Mouse (Mus musculus): ENCODE data around the gene Fnbp1l. TPM values are rescaled to one million over a fixed set of nuclear protein-coding genes. Genes with fewer than 3 reads are reported as not detected.

The Fnbp1l gene
- total RNA-seq, 2 experiments from 2014 or later: 3.6 to 6.9 TPM

DNA sequence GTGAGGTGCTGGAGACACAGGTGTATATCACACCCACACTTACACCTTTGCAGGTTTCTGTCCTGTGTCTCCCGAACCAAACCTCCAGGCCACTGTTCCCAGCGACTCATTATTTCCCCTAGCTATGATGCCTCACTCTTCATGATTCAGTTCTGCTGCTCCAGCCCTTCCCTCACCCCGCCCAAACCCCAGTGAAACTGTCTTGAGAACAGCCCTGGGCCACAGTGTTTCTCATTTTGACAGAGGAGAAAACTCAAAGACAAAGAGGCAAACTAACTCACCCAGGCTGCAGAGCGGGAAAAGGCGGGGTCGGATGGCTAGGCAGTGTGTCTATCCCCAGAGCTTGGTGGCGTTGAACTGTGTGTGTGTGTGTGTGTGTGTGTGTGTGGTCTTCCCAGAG lies 121.0 kb downstream of the Fnbp1l start:
- TF ChIP-seq CTCF (IDR thresholded peaks at IDR 0.05): no peak
- peak overlapping the region; percentile 63 for H3K27ac ChIP-seq
- no peak overlapping the region for H3K4me3 ChIP-seq
- intact Hi-C loops (cut with DNase I): no loop called here
- DNase-seq: no peak

DNA sequence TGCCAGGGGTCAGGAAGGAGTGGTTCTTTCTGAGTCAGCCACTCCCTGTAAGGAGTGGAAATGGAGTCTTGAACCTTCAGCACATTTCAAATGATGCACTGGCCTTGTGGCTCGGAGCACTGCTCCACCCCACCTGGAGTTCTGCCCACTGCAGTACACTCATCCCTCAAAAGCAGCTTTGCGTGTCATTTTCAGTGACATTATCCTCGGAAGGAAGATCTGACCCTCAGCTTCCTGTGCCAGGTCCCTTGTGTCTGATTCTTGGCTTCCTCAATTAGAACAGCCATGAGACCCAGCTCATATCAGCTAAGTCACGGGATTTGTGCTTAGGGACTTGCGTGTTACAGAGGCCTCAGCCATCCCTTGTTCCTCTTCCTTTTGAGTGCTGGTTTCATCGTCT lies 121.6 kb downstream of the Fnbp1l start:
- DNase-seq: no peak
- no peak for TF ChIP-seq CTCF (IDR thresholded peaks at IDR 0.05)
- Histone ChIP-seq H3K4me3 (no peak overlapping the region), H3K27ac (peak overlapping the region; percentile 63; the same call in 1 of the 2 replicates)
- intact Hi-C loops (cut with DNase I): no loop called here

DNA sequence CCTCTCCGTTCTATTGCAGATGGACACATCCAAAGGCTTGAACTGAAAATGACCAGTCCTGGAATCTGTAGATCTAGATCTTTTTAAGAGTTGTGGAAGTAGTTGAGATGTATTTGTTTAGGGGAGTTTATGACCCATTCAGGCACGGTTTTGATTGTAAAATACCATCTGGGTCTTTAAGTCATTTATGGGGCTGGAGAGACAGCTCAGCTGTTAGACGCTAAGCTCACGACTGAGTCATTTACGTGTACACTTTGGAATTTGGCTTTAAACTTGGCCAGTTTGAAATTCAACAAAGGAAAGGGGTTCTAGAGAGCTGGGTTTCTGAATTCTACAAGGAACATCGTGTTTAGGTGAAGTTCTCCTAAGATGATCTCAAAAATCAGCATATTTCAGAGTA lies 124.8 kb downstream of the Fnbp1l start:
- TF ChIP-seq CTCF (IDR thresholded peaks at IDR 0.05): no peak
- intact Hi-C loops (cut with DNase I): no loop called here
- no peak overlapping the region for H3K27ac ChIP-seq
- no peak for DNase-seq
- no peak overlapping the region for H3K4me3 ChIP-seq

DNA sequence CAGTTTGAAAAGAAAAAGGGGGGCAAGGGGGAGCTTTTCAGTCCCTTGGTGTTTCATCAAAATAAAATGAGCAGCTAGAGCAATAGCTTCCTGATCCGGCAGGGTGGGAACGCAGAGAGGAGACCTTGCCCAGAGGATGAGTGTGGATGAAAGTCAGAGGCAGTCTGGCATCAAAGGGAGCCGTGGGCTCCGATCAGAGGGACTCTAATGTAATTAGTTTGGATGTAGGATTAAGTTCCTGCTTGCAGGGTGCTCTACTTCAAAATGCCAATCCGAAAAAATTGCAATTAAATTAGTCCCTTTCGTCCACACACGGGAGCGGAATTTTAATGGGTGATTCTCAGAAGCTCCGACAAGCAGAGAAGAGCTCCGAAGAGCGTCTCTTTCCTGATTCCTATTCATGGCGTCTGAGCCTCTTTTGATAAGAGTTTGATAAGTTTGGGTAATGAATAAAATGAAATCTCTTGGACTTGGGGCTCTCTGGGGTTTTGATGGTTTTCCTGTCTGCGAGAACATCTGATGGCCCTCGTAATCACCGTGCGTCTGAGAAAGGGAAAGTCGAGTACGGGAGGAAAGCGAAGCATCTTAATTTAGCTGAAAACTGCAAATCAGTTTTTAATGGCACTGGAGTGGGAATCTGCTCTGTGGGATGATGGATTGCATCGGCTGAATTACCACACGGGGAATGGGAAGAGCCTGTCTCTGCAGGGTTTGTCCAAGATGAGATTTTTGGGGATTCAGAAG lies 126.5 kb downstream of the Fnbp1l start:
- no peak for TF ChIP-seq CTCF (IDR thresholded peaks at IDR 0.05)
- H3K27ac ChIP-seq: peak overlapping the region; percentile 20; the same call in 1 of the 2 replicates
- intact Hi-C loops (cut with DNase I): no loop called here
- H3K4me3 ChIP-seq: peak overlapping the region; percentile 54
- DNase-seq: no peak

DNA sequence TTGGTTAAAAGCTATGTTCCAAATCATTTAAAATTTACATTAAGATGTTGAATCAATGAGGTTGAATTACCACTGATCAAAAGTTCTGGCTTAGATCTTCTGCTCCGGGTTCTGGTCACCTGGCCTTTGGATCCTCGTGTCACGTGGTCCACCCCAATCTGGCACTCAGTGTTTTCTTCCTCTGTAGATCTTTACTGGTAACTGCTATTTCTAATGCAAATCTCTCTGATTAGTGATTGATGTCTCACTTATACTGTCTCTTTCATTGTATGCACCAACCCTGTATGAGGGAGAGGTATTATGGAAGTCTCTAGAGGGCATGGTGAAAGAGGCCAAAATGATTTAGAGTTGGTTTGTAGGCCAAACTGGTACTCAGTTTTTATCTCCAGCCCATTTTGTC lies 127.5 kb downstream of the Fnbp1l start:
- no peak for TF ChIP-seq CTCF (IDR thresholded peaks at IDR 0.05)
- no peak overlapping the region for H3K27ac ChIP-seq
- H3K4me3 ChIP-seq: no peak overlapping the region
- intact Hi-C loops (cut with DNase I): no loop called here
- no peak for DNase-seq

DNA sequence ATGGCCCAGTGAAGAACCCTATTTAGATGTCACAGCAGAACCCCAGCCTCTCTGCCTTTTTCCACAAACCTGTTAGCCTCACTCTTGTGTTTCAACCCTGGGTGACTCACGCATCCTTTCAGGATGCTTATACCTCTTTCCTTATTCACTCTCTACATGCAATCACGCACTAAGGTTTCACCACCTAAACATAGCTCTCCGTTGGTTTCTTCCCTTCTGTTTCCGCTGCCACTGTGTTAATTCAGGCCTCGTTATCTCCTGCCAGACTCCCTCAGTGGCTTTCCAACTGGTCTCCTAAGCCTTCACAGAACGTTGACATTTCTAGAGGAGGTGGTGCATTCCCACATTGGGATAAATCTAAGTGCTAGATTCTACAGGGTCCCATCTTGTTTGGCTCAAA lies 128.9 kb downstream of the Fnbp1l start:
- intact Hi-C loops (cut with DNase I): no loop called here

More for the DNA sequence above, 128.9 kb downstream of the Fnbp1l start:
- TF ChIP-seq CTCF (IDR thresholded peaks at IDR 0.05): no peak
- no peak overlapping the region; the same call in 1 of the 2 replicates for H3K27ac ChIP-seq
- H3K4me3 ChIP-seq: no peak overlapping the region
- DNase-seq: no peak

Small RNA genes lying within 50 kb of the gene (microRNA-seq; reads per million reads assigned to microRNA genes)
- not detected for gene Mir7657

Other genes with a start within 250 kb of the Fnbp1l start
- gene Pde5a, start 109.2 kb upstream of the Fnbp1l start, total RNA-seq (2021): 1 to 10 TPM; 1.7 to 2.0 TPM

Measured in gastrocnemius, adult 2 months (tissue).